Mouse (Mus musculus) heart, embryonic 10.5 days (tissue): Measurements from ENCODE around the gene Klk1b5. TPM values are rescaled to one million over a fixed set of nuclear protein-coding genes. Genes with fewer than 3 reads are reported as not detected.

Experiments
- DNase-seq: peaks from one replicate; pipeline ENCODE4 v3.0.0-alpha.2; 2017; ENCODE audit warnings: low spot score
- H3K27ac ChIP-seq: fragments of 300-500 bp; sonication (generic); 2 replicates; pipeline ENCODE4 v1.5.1; 2016; ENCODE audit warnings: mild to moderate bottlenecking
- H3K27me3 ChIP-seq: fragments of 300-500 bp; sonication (generic); 2 replicates; pipeline ENCODE4 v1.6.1; 2016; ENCODE audit warnings: mild to moderate bottlenecking; ENCODE audit not compliant: poor library complexity, insufficient read depth, severe bottlenecking
- H3K36me3 ChIP-seq: fragments of 300-500 bp; sonication (generic); 2 replicates; pipeline ENCODE4 v1.6.1; 2016; ENCODE audit warnings: mild to moderate bottlenecking, moderate library complexity
- H3K4me1 ChIP-seq: fragments of 300-500 bp; sonication (generic); 2 replicates; pipeline ENCODE4 v1.6.1; 2016; ENCODE audit warnings: mild to moderate bottlenecking
- H3K4me3 ChIP-seq: fragments of 300-500 bp; sonication (generic); 2 replicates; pipeline ENCODE4 v1.5.1; 2016; ENCODE audit warnings: mild to moderate bottlenecking, moderate library complexity
- H3K9me3 ChIP-seq: fragments of 300-500 bp; sonication (generic); 2 replicates; pipeline ENCODE4 v1.6.1; 2016; ENCODE audit warnings: mild to moderate bottlenecking, moderate library complexity
- WGBS: fragments of 180-500 bp; shearing (Covaris S2); methylation state at CpG from one replicate; pipeline ENCODE4 v1.1.7; 2016; 5-methylcytosine and 5-hydroxymethylcytosine counted together
- polyA plus RNA-seq: library from polyadenylated mRNA; unstranded; fragments of >200 nt; fragmentation: Nextera tagmentation; extraction: Ambion mirVana; gene quantifications from 2 replicates; pipeline ENCODE4 v1.2.1, GENCODE M21; 2016

The Klk1b5 gene
- polyA plus RNA-seq, 1 experiment from 2014 or later = not detected

GRCm38 (mm10) chr7:44261147-44261546 is 45.4 kb downstream of the Klk1b5 start, which contains the start of gene Gm15517:
TSS of gene Gm15517 (plus strand) at chr7:44261447.
- WGBS = 50% methylated on average over 5 of the region's 5 CpGs
- no peaks in the 10 kb centered on the region for H3K9me3 ChIP-seq
- no peak for DNase-seq
- H3K36me3 ChIP-seq = no peaks in the 10 kb centered on the region
- H3K4me3 ChIP-seq = no peak within 1 kb of the TSS
- peaks cover 48% of the 10 kb centered on the region for H3K27me3 ChIP-seq
- H3K4me1 ChIP-seq = peaks cover 6% of the 10 kb centered on the region; the same call in 1 of the 2 replicates
- H3K27ac ChIP-seq = no peak within 1 kb of the TSS

GRCm38 (mm10) chr7:44262791-44263643 is 47.3 kb downstream of the Klk1b5 start:
- H3K4me1 ChIP-seq = peaks cover 6% of the 10 kb centered on the region; the same call in 1 of the 2 replicates
- DNase-seq = peak; percentile 94
- H3K27ac ChIP-seq = no peak overlapping the region
- H3K9me3 ChIP-seq = no peaks in the 10 kb centered on the region
- no peaks in the 10 kb centered on the region for H3K36me3 ChIP-seq
- H3K4me3 ChIP-seq = peak overlapping the region; percentile 27
- 4% methylated on average over 34 of the region's 34 CpGs for WGBS
- peaks cover 63% of the 10 kb centered on the region for H3K27me3 ChIP-seq

- no peak overlapping the region for H3K27ac ChIP-seq
- H3K4me1 ChIP-seq = peaks cover 3% of the 10 kb centered on the region; the same call in 1 of the 2 replicates
- no peaks in the 10 kb centered on the region for H3K36me3 ChIP-seq
- WGBS = 76% methylated on average over 11 of the region's 11 CpGs
- no peaks in the 10 kb centered on the region for H3K9me3 ChIP-seq
- peaks cover 64% of the 10 kb centered on the region for H3K27me3 ChIP-seq
- no peak overlapping the region for H3K4me3 ChIP-seq
- DNase-seq = no peak
These were observed 52.4 kb downstream of the Klk1b5 start for GRCm38 (mm10) chr7:44268117-44268516.

- H3K27me3 ChIP-seq = peaks cover 64% of the 10 kb centered on the region
These were observed 53.7 kb downstream of the Klk1b5 start for GRCm38 (mm10) chr7:44269397-44269796.

More at GRCm38 (mm10) chr7:44269397-44269796, 53.7 kb downstream of the Klk1b5 start:
- Histone ChIP-seq H3K4me1 (no peaks in the 10 kb centered on the region), H3K27ac (no peak overlapping the region), H3K36me3 (no peaks in the 10 kb centered on the region), H3K9me3 (no peaks in the 10 kb centered on the region), H3K4me3 (no peak overlapping the region)
- 74% methylated on average over 2 of the region's 2 CpGs for WGBS
- DNase-seq = no peak

Other genes with a start within 250 kb of the Klk1b5 start
- not detected in 2 replicates for gene Klk1b1, start 249.2 kb upstream of the Klk1b5 start, polyA plus RNA-seq
- not detected in 2 replicates for gene Klk1b9, start 239.9 kb upstream of the Klk1b5 start, polyA plus RNA-seq
- gene Klk1b11, start 220.1 kb upstream of the Klk1b5 start, polyA plus RNA-seq = not detected in 2 replicates
- not detected in 2 replicates for gene Klk1b26, start 203.8 kb upstream of the Klk1b5 start, polyA plus RNA-seq
- not detected in 2 replicates for gene Klk1b27, start 163.7 kb upstream of the Klk1b5 start, polyA plus RNA-seq
- not detected in 2 replicates for gene Klk1b21, start 113.6 kb upstream of the Klk1b5 start, polyA plus RNA-seq
- not detected in 2 replicates for gene Klk1b22, start 103.3 kb upstream of the Klk1b5 start, polyA plus RNA-seq
- gene Klk1b16, start 79.2 kb upstream of the Klk1b5 start, polyA plus RNA-seq = not detected in 2 replicates
- not detected in 2 replicates for gene Klk1b24, start 27.7 kb upstream of the Klk1b5 start, polyA plus RNA-seq
- gene Klk1b3, start 17.8 kb upstream of the Klk1b5 start, polyA plus RNA-seq = not detected in 2 replicates
- not detected in 2 replicates for gene Klk1b4, start 8.5 kb upstream of the Klk1b5 start, polyA plus RNA-seq
- 0.30 TPM in 1 of 2 replicates, not detected in the other for gene Klk1, start 9.4 kb downstream of the Klk1b5 start, polyA plus RNA-seq
- not detected in 2 replicates for gene Gm36864, start 20.2 kb downstream of the Klk1b5 start, polyA plus RNA-seq
- 0.87 and 0.88 TPM in 2 replicates for gene 1700028J19Rik, start 30.8 kb downstream of the Klk1b5 start, polyA plus RNA-seq
- gene 2410002F23Rik, start 30.8 kb downstream of the Klk1b5 start, polyA plus RNA-seq = 121 and 136 TPM in 2 replicates
- gene Acp4, start 41.4 kb downstream of the Klk1b5 start, polyA plus RNA-seq = not detected in 2 replicates
- not detected in 2 replicates for gene Gm15517, start 45.5 kb downstream of the Klk1b5 start, polyA plus RNA-seq
- 0.60 and 1.2 TPM in 2 replicates for gene Clec11a, start 91.0 kb downstream of the Klk1b5 start, polyA plus RNA-seq
- 0.47 and 0.84 TPM in 2 replicates for gene Shank1, start 94.3 kb downstream of the Klk1b5 start, polyA plus RNA-seq
- 0.74 and 0.78 TPM in 2 replicates for gene Syt3, start 168.2 kb downstream of the Klk1b5 start, polyA plus RNA-seq
- 0.49 and 0.83 TPM in 2 replicates for gene 1700008O03Rik, start 169.9 kb downstream of the Klk1b5 start, polyA plus RNA-seq
- 1.2 and 1.7 TPM in 2 replicates for gene Lrrc4b, start 213.1 kb downstream of the Klk1b5 start, polyA plus RNA-seq
- gene Aspdh, start 249.4 kb downstream of the Klk1b5 start, polyA plus RNA-seq = 0.83 and 1.8 TPM in 2 replicates